Mouse (Mus musculus): ENCODE measurements around the gene Snx4.
A peak's percentile ranks its signal among the peaks of the same experiment; 100 is the strongest.

The Snx4 gene

GRCm38 (mm10) chr16:33267616-33268253 lies 16.5 kb downstream of the Snx4 start:
- no peak for DNase-seq (ENCODE audit: extremely low read depth, low read depth)

- no peak for DNase-seq (ENCODE audit: extremely low read depth, low read depth)
Measured at GRCm38 (mm10) chr16:33271824-33272223, 20.6 kb downstream of the Snx4 start.

- DNase-seq (ENCODE audit: extremely low read depth, low read depth): no peak
Measured at GRCm38 (mm10) chr16:33283079-33283478, 31.8 kb downstream of the Snx4 start.

GRCm38 (mm10) chr16:33288536-33288935 lies 37.3 kb downstream of the Snx4 start:
- DNase-seq (ENCODE audit: extremely low read depth, low read depth): no peak

GRCm38 (mm10) chr16:33289981-33290380 lies 38.7 kb downstream of the Snx4 start:
- no peak for DNase-seq (ENCODE audit: extremely low read depth, low read depth)

- DNase-seq (ENCODE audit: extremely low read depth, low read depth): no peak
Measured at GRCm38 (mm10) chr16:33292241-33292640, 41.0 kb downstream of the Snx4 start.

- DNase-seq (ENCODE audit: extremely low read depth, low read depth): no peak
Measured at GRCm38 (mm10) chr16:33294681-33295080, 43.4 kb downstream of the Snx4 start.

- DNase-seq (ENCODE audit: extremely low read depth, low read depth): no peak
Measured at GRCm38 (mm10) chr16:33295321-33295720, 44.1 kb downstream of the Snx4 start.

GRCm38 (mm10) chr16:33297493-33297892 lies 46.3 kb downstream of the Snx4 start:
- DNase-seq (ENCODE audit: extremely low read depth, low read depth): no peak

GRCm38 (mm10) chr16:33306633-33307070 lies 55.4 kb downstream of the Snx4 start:
- DNase-seq (ENCODE audit: extremely low read depth, low read depth): peak; percentile 33

- DNase-seq (ENCODE audit: extremely low read depth, low read depth): no peak
Measured at GRCm38 (mm10) chr16:33307761-33308160, 56.5 kb downstream of the Snx4 start.

GRCm38 (mm10) chr16:33309066-33309465 lies 57.8 kb downstream of the Snx4 start:
- DNase-seq (ENCODE audit: extremely low read depth, low read depth): no peak

- DNase-seq (ENCODE audit: extremely low read depth, low read depth): no peak
Measured at GRCm38 (mm10) chr16:33315611-33316010, 64.4 kb downstream of the Snx4 start.

GRCm38 (mm10) chr16:33317646-33318045 lies 66.4 kb downstream of the Snx4 start:
- no peak for DNase-seq (ENCODE audit: extremely low read depth, low read depth)

- DNase-seq (ENCODE audit: extremely low read depth, low read depth): no peak
Measured at GRCm38 (mm10) chr16:33318059-33318458, 66.8 kb downstream of the Snx4 start.

- DNase-seq (ENCODE audit: extremely low read depth, low read depth): no peak
Measured at GRCm38 (mm10) chr16:33325704-33326455, 74.6 kb downstream of the Snx4 start.

GRCm38 (mm10) chr16:33326589-33326988 lies 75.3 kb downstream of the Snx4 start:
- DNase-seq (ENCODE audit: extremely low read depth, low read depth): no peak

- DNase-seq (ENCODE audit: extremely low read depth, low read depth): no peak
Measured at GRCm38 (mm10) chr16:33327101-33327500, 75.9 kb downstream of the Snx4 start.

GRCm38 (mm10) chr16:33333015-33333414 lies 81.8 kb downstream of the Snx4 start:
- DNase-seq (ENCODE audit: extremely low read depth, low read depth): no peak

GRCm38 (mm10) chr16:33337177-33337576 lies 85.9 kb downstream of the Snx4 start:
- no peak for DNase-seq (ENCODE audit: extremely low read depth, low read depth)

- no peak for DNase-seq (ENCODE audit: extremely low read depth, low read depth)
Measured at GRCm38 (mm10) chr16:33337681-33338080, 86.4 kb downstream of the Snx4 start.

GRCm38 (mm10) chr16:33338492-33338891 lies 87.2 kb downstream of the Snx4 start:
- no peak for DNase-seq (ENCODE audit: extremely low read depth, low read depth)

- no peak for DNase-seq (ENCODE audit: extremely low read depth, low read depth)
Measured at GRCm38 (mm10) chr16:33339476-33339875, 88.2 kb downstream of the Snx4 start.

All from MEL-GATA-1-ER (cell line).